Mouse (Mus musculus) forebrain, embryonic 14.5 days (tissue): ENCODE data around the gene Clec2i. TPM values are rescaled to one million over a fixed set of nuclear protein-coding genes. Genes with fewer than 3 reads are reported as not detected.
"Not testable (repeated sequence)": the region's sequence is repeated elsewhere in the genome, so short reads cannot be mapped to it uniquely, and the experiment has no call there.

Experiments
- ATAC-seq: fragments of 200-750 bp; cut with Nextera tagmentation; 2 replicates; pipeline ENCODE4 v1.8.0; 2017; ENCODE audit warnings: mild to moderate bottlenecking, moderate library complexity
- DNase-seq: peaks from one replicate; pipeline ENCODE4 v3.0.0-alpha.2; 2015; ENCODE audit warnings: low spot score
- H3K27ac ChIP-seq: fragments of 300-500 bp; sonication (generic); 2 replicates; pipeline ENCODE4 v1.5.1; 2014; ENCODE audit warnings: low read depth, mild to moderate bottlenecking, control low read depth, low read length, moderate library complexity
- H3K27me3 ChIP-seq: fragments of 300-500 bp; sonication (generic); replicated peaks from 2 replicates; pipeline ENCODE4 v1.6.1; 2014; ENCODE audit warnings: low read length, control low read depth, mixed read lengths; ENCODE audit not compliant: control insufficient read depth, insufficient read depth
- H3K36me3 ChIP-seq: fragments of 300-500 bp; sonication (generic); 2 replicates; pipeline ENCODE4 v1.6.1; 2014; ENCODE audit warnings: low read length, control low read depth; ENCODE audit not compliant: control insufficient read depth, insufficient read depth
- H3K4me1 ChIP-seq: fragments of 300-500 bp; sonication (generic); 2 replicates; pipeline ENCODE4 v1.6.1; 2014; ENCODE audit warnings: antibody characterized with exemption, low read length, control low read depth; ENCODE audit not compliant: control insufficient read depth, insufficient read depth
- H3K4me2 ChIP-seq: fragments of 300-500 bp; sonication (generic); 2 replicates; pipeline ENCODE4 v1.6.1; 2014; ENCODE audit warnings: mild to moderate bottlenecking, control low read depth, low read length
- H3K4me3 ChIP-seq: fragments of 300-500 bp; sonication (generic); 2 replicates; pipeline ENCODE4 v1.5.1; 2014; ENCODE audit warnings: low read depth, low read length, control low read depth
- H3K9ac ChIP-seq: fragments of 300-500 bp; sonication (generic); 2 replicates; pipeline ENCODE4 v1.6.1; 2014; ENCODE audit warnings: mild to moderate bottlenecking, low read length, control low read depth, moderate library complexity
- H3K9me3 ChIP-seq: fragments of 300-500 bp; sonication (generic); replicated peaks from 2 replicates; pipeline ENCODE4 v1.6.1; 2016; ENCODE audit warnings: low read length, control low read depth, mixed read lengths; ENCODE audit not compliant: control insufficient read depth
- WGBS: fragments of 180-500 bp; shearing (Covaris S2); extraction: QIAGEN DNeasy Blood & Tissue Kit; methylation state at CpG from one replicate; pipeline ENCODE4 v1.1.7; 2014; 5-methylcytosine and 5-hydroxymethylcytosine counted together
- microRNA-seq: library from miRNA; unstranded; fragments of <30 nt; microRNA quantifications from one replicate; pipeline ENCODE4, GENCODE M21; 2016
- polyA plus RNA-seq: library from polyadenylated mRNA; unstranded; fragments of >200 nt; fragmentation: Nextera tagmentation; extraction: Ambion mirVana; gene quantifications from 2 replicates; pipeline ENCODE4 v1.2.1, GENCODE M21; 2014

Clec2i gene
- polyA plus RNA-seq, 1 experiment from 2014 or later: not detected

- not testable (repeated sequence) for H3K27ac ChIP-seq, H3K4me2 ChIP-seq, H3K9ac ChIP-seq, H3K4me3 ChIP-seq, H3K4me1 ChIP-seq, DNase-seq, H3K9me3 ChIP-seq, H3K27me3 ChIP-seq, H3K36me3 ChIP-seq, ATAC-seq
- WGBS: 94% methylated on average over 4 of the region's 13 CpGs
Observed at GRCm38 (mm10) chr6:128935889-128936665, 48.7 kb downstream of the Clec2i start.

GRCm38 (mm10) chr6:128941646-128942421 is 54.4 kb downstream of the Clec2i start:
- Histone ChIP-seq H3K9me3 (no peaks in the 10 kb centered on the region), H3K36me3 (no peaks in the 10 kb centered on the region), H3K9ac (no peak overlapping the region), H3K27me3 (no peaks in the 10 kb centered on the region), H3K27ac (no peak overlapping the region), H3K4me1 (no peaks in the 10 kb centered on the region), H3K4me2 (no peak overlapping the region), H3K4me3 (no peak overlapping the region)
- no peak for ATAC-seq
- WGBS: 85% methylated on average over 5 of the region's 5 CpGs
- DNase-seq: no peak

- no peaks in the 10 kb centered on the region for H3K9me3 ChIP-seq
- H3K4me2 ChIP-seq: no peak overlapping the region
- H3K4me1 ChIP-seq: no peaks in the 10 kb centered on the region
- no peak overlapping the region for H3K4me3 ChIP-seq
- no peak overlapping the region for H3K27ac ChIP-seq
- H3K9ac ChIP-seq: no peak overlapping the region
- no peaks in the 10 kb centered on the region for H3K27me3 ChIP-seq
- WGBS: 89% methylated on average over 3 of the region's 3 CpGs
- ATAC-seq (no peak), DNase-seq (no peak)
- H3K36me3 ChIP-seq: no peaks in the 10 kb centered on the region
Observed at GRCm38 (mm10) chr6:128945564-128945963, 58.2 kb downstream of the Clec2i start.

Small RNA genes lying within 50 kb of the gene (microRNA-seq; reads per million reads assigned to microRNA genes)
- not detected for gene Gm27336

Other genes starting within 250 kb of the Clec2i start
- not detected in 2 replicates for gene Clec2h, start 225.2 kb upstream of the Clec2i start, polyA plus RNA-seq
- gene Klrb1, start 164.5 kb upstream of the Clec2i start, polyA plus RNA-seq: not detected in 2 replicates
- not detected in 2 replicates for gene Klrb1c, start 98.4 kb upstream of the Clec2i start, polyA plus RNA-seq
- gene Gm44511, start 61.3 kb upstream of the Clec2i start, polyA plus RNA-seq: not detected in 2 replicates
- gene Klrb1b, start 61.3 kb upstream of the Clec2i start, polyA plus RNA-seq: not detected in 2 replicates
- 0.52 and 0.65 TPM in 2 replicates for gene BC035044, start 3.5 kb downstream of the Clec2i start, polyA plus RNA-seq
- not detected in 2 replicates for gene Clec2g, start 46.8 kb downstream of the Clec2i start, polyA plus RNA-seq
- gene Klrb1f, start 158.3 kb downstream of the Clec2i start, polyA plus RNA-seq: 0.15 and 0.26 TPM in 2 replicates
- gene Clec2e, start 213.3 kb downstream of the Clec2i start, polyA plus RNA-seq: not detected in 2 replicates